Mouse (Mus musculus) cortical plate, adult 2 months (tissue): ENCODE data around the gene Vps35l. TPM values are rescaled to one million over a fixed set of nuclear protein-coding genes. Genes with fewer than 3 reads are reported as not detected.

ENCODE experiments used
- H3K27ac ChIP-seq: fragments of 200-500 bp; 2 replicates; pipeline ENCODE4 v1.5.1; 2012; ENCODE audit warnings: low read length, control low read depth, inconsistent platforms; ENCODE audit not compliant: insufficient read depth
- H3K4me1 ChIP-seq: fragments of 200-500 bp; 2 replicates; pipeline ENCODE4 v1.6.1; 2011; ENCODE audit warnings: low read length; ENCODE audit not compliant: control insufficient read depth, insufficient read depth
- H3K4me3 ChIP-seq: fragments of 200-500 bp; 2 replicates; pipeline ENCODE4 v1.5.1; 2011; ENCODE audit warnings: mild to moderate bottlenecking, low read length, control low read depth; ENCODE audit not compliant: insufficient read depth
- CTCF ChIP-seq: fragments of 200-500 bp; IDR thresholded peaks from 2 replicates; pipeline ENCODE4 v1.5.1; 2011; ENCODE audit warnings: mild to moderate bottlenecking, control low read depth, low read length; ENCODE audit not compliant: insufficient read depth; ENCODE audit errors: extremely low read depth
- POLR2A ChIP-seq: fragments of 200-500 bp; IDR thresholded peaks from 2 replicates; pipeline ENCODE4 v1.6.1; 2011; ENCODE audit warnings: mild to moderate bottlenecking, low read length, control low read depth; ENCODE audit not compliant: insufficient read depth; ENCODE audit errors: extremely low read depth
- polyA plus RNA-seq: library from polyadenylated mRNA; depleted of rRNA; stranded (reverse); fragments of >200 nt; gene quantifications from 2 replicates; pipeline ENCODE4 v1.2.3, GENCODE M21; 2012

Gene Vps35l
- polyA plus RNA-seq, 1 experiment, result 57.4 TPM

DNA sequence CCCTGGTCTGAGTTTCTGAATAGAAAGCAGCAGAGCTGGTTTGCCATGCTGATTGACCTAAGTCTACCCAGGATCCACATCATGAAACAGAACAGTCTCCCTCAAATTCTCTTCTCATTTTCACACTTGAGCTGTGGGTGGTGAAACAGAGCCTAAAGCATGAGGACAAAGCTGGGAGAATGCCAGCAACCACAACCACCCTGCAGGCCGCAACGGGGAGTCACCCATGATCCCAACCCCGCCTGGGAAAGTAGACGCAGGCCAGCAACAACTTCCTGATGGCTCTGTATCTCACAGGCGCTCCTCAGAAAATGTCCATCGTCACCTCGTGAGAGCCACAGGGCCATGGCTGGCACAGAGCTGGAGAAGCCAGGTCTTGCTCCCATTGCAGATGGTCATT, 111.5 kb downstream of the Vps35l start:
- no peak for TF ChIP-seq CTCF
- no peak for TF ChIP-seq POLR2A
- Histone ChIP-seq H3K4me3 (no peak overlapping the region), H3K27ac (no peak overlapping the region)

DNA sequence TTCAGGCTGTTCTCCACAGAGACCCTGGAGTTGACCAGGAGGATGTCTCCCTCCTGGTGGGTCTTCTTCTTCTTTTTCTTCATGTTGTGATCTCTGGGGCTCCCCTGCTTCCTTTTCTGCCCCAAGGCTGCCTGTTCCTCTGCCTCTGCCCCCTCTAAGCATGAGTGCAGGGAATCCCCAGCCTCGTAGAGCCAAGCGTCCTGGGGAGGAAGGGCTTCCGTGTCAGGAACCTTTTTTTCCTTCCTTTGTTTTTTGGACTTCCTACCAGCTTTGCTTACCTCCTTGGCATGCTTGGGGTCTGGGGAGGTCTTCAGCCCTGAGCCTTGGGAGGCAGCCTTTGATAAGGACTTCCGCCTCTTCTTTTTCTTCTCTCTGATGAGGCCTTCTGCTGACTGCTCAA, 112.6 kb downstream of the Vps35l start:
- TF ChIP-seq POLR2A, result no peak
- no peak for TF ChIP-seq CTCF
- H3K4me1 ChIP-seq, result peaks cover 5% of the 10 kb centered on the region
- H3K27ac ChIP-seq, result no peak overlapping the region
- H3K4me3 ChIP-seq, result no peak overlapping the region

More for the DNA sequence above, 111.5 kb downstream of the Vps35l start:
- peaks cover 5% of the 10 kb centered on the region for H3K4me1 ChIP-seq

DNA sequence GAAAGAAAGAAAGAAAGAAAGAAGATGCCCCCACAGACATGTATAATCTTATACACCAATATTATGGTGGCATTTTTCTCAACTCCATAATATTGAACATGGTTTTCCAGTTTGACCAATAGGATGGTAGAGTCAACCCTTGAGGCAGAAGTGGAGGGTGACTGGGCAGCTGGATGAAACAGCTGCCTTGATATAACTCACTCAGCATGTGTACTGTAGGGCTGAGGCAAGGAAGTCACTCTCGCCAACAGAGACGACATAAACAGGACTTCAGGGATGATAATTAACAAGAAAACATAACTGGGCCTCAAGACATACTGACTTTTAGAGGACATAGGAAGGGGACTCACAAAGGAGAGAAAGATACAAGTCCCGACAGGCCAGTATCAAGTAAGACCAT, 114.6 kb downstream of the Vps35l start:
- H3K4me3 ChIP-seq, result peak overlapping the region; percentile 74
- no peak overlapping the region for H3K27ac ChIP-seq
- TF ChIP-seq POLR2A, result no peak
- no peak for TF ChIP-seq CTCF
- peaks cover 5% of the 10 kb centered on the region for H3K4me1 ChIP-seq

DNA sequence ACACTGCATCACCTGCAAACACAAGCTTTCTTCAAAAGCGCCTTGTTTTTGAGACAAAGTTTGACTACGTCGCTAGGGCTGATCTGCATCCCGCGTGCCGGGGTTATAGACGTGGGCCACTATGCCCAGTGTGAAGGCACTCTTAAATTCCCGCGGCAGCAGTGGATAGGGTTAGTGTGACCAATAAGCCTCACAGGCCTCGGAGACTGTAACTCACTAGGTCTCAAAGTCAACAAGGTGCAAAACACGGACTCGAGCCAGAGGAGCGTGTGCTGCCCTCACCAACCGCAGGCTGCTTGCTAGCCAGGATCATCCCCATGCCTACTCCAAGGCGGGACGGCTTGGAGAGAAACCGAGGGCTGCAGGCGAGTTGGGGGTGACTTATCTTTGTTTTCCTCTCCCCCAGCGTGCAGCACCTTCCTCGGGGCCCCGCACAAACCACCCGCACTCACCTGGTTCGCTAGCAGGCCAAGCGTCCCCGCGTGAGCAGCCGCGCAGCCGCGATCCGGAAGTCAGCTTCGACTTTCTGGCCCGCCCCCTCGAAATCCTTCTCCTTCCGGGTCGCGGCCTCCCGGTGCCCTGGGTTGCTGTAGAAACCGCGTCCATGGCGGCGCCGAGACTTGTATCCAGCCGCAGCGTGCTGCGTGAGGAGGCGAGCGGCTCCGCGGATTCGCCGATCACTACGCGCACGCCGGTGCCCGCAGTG, 115.3 kb downstream of the Vps35l start, which contains the start of gene Iqck:
Gene Iqck, plus strand, starts transcription at position 582 of the 706 bp plus-strand sequence.
- 0 out of 2 replicates have a peak within 1 kb of the TSS, but pooled peaks have one; percentile 22 for H3K27ac ChIP-seq
- TF ChIP-seq CTCF, result no peak
- TF ChIP-seq POLR2A, result peak; percentile 67; the same call in 1 of the 2 replicates
- H3K4me3 ChIP-seq, result peak within 1 kb of the TSS; percentile 74
- H3K4me1 ChIP-seq, result peaks cover 5% of the 10 kb centered on the region

DNA sequence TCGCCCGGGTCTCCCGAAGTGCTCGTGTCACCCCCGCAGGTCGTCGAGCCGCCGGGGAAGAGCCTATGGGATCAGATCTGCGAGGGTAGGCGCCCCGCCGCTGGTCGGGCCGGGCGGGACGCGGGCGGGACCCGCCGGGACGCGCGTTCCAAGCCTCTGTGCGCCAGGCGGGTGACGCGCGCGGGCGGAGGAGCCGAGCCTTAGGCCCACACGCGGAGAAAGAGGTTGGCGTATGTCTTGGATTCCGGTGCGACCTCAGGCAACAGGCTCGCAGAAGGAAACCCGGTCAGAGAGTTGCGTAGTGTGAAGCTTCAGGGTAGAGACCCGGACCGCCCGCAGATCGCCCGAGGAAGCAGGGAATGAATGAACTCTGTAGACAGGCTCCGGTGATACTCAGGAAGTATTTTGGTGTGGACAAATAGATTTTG, 115.9 kb downstream of the Vps35l start, which contains the start of gene Knop1:
Gene Knop1, minus strand, starts transcription at position 378 of the 428 bp plus-strand sequence.
- TF ChIP-seq POLR2A, result no peak
- TF ChIP-seq CTCF, result no peak
- Histone ChIP-seq H3K27ac (0 out of 2 replicates have a peak within 1 kb of the TSS, but pooled peaks have one; percentile 22), H3K4me3 (peak within 1 kb of the TSS; percentile 74), H3K4me1 (peaks cover 2% of the 10 kb centered on the region; the same call in 1 of the 2 replicates)

DNA sequence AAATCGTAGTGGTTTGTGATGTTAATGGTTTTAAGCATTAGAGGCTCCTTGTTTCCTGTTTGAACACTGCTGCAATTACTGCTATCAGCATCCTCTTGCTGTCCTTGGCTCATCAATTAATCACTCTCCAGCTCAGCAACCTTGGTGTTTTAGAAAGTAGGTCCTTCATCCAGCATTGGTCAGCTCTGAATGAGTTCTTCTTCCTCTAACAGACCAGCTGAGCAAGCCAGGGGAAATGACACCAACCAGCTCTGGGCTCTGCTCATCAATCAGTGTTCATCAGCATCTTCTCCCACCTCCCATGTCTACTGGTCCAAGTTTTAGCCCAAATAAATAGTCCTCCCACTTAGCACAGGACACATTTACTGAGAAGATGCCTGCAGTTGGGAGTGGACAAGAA, 118.6 kb downstream of the Vps35l start:
- TF ChIP-seq CTCF (no peak), POLR2A (no peak)
- Histone ChIP-seq H3K27ac (no peak overlapping the region), H3K4me1 (peaks cover 2% of the 10 kb centered on the region; the same call in 1 of the 2 replicates), H3K4me3 (no peak overlapping the region)

DNA sequence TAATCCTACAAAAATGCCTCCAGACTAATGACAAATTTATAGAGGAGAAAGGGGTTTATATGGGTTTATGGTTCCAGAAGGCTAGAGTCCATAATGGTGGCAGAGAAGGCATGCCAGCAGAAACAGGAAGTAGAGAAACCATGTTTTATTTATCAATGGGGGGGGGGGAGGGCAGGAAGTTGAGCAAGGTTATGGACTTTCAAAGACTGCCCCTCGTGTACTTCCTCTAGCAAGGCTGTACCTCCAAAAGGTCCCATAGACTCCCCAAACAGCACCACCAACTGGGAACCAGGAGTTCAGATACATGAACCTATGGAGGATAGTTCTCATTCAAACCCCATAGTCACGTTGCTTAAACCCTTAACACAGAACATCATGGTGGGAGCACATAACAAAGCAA, 125.3 kb downstream of the Vps35l start:
- H3K27ac ChIP-seq, result no peak overlapping the region
- TF ChIP-seq POLR2A (no peak), CTCF (no peak)
- no peaks in the 10 kb centered on the region for H3K4me1 ChIP-seq
- H3K4me3 ChIP-seq, result no peak overlapping the region

DNA sequence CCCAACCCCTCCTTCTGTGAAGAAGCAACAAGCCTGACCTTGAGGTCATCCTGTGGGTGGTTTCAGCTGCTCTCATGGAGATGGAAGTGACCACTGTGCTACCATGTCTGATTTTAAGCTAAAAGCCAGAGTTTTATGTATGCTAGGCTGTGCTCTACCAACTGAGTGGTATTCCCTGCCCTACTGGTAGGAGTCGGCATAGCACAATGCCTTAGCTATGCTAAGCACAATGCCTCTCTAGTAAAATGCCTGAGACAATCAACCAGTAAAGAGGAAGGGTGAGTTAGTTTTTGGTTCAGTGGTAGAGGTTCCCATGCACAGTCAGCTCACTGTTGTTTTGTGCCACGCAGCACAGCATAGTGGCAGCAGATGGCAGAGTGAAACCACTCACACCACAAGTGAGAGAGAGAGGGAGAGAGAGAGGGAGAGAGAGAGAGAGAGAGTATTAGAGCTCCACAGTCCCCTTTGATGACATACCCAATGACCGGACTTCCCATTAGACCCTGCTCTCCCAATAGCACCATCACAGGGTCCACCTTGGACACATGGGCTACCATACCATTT, 139.5 kb downstream of the Vps35l start:
- TF ChIP-seq CTCF (peak; percentile 31), POLR2A (no peak)
- no peak overlapping the region for H3K4me3 ChIP-seq
- H3K4me1 ChIP-seq, result no peaks in the 10 kb centered on the region
- H3K27ac ChIP-seq, result no peak overlapping the region

DNA sequence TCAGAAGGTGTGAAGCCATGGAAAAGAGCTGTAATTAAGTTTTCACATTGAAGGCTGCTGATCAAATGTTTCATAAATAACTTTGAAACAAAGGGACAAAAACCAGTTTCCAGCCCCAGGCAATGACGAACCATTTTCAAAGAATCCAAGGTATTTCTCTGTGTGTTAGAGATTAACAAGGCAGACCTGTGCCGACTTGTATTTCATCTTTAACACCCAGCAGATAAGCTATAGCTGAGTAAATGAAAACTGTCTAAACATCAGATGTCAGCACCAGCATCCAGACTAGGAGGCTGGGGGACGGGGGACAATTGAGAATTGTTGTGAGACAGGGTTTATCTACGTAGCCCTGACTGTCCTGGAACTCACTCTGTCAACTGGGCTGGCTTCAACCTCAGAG, 143.9 kb downstream of the Vps35l start:
- Histone ChIP-seq H3K4me1 (peaks cover under 1% of the 10 kb centered on the region; the same call in 1 of the 2 replicates), H3K27ac (no peak overlapping the region), H3K4me3 (no peak overlapping the region)
- TF ChIP-seq POLR2A (no peak), CTCF (no peak)

DNA sequence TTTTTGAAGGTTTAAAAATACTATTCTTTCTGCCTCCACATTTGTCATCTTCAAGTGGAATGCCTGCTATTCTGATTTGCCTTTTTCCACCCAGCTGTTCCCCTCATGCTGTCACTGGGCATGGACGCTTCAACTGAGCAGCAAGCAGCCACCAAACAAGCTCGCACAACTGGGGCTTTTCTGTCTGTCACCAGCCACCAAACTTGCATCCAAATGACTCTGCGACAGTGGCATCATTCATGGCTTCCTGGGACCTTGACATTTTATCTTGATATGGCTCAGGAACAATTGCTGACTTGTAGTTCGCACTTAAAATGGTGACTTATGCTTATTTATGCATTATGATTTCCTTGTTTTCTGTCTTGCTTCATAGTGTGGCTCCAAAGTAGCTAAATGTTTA, 144.9 kb downstream of the Vps35l start:
- H3K4me3 ChIP-seq, result no peak overlapping the region
- no peak overlapping the region for H3K27ac ChIP-seq
- peaks cover 2% of the 10 kb centered on the region; the same call in 1 of the 2 replicates for H3K4me1 ChIP-seq
- no peak for TF ChIP-seq POLR2A
- no peak for TF ChIP-seq CTCF
